Mouse (Mus musculus) forebrain, embryonic 14.5 days (tissue): Measurements from ENCODE around the gene Echdc3. TPM values are rescaled to one million over a fixed set of nuclear protein-coding genes. Genes with fewer than 3 reads are reported as not detected.

ENCODE experiments used
- ATAC-seq: fragments of 200-750 bp; cut with Nextera tagmentation; 2 replicates; pipeline ENCODE4 v1.8.0; 2017; ENCODE audit warnings: mild to moderate bottlenecking, moderate library complexity
- DNase-seq: peaks from one replicate; pipeline ENCODE4 v3.0.0-alpha.2; 2015; ENCODE audit warnings: low spot score
- H3K27ac ChIP-seq: fragments of 300-500 bp; sonication (generic); 2 replicates; pipeline ENCODE4 v1.5.1; 2014; ENCODE audit warnings: low read depth, mild to moderate bottlenecking, control low read depth, low read length, moderate library complexity
- H3K27me3 ChIP-seq: fragments of 300-500 bp; sonication (generic); replicated peaks from 2 replicates; pipeline ENCODE4 v1.6.1; 2014; ENCODE audit warnings: low read length, control low read depth, mixed read lengths; ENCODE audit not compliant: control insufficient read depth, insufficient read depth
- H3K36me3 ChIP-seq: fragments of 300-500 bp; sonication (generic); 2 replicates; pipeline ENCODE4 v1.6.1; 2014; ENCODE audit warnings: low read length, control low read depth; ENCODE audit not compliant: control insufficient read depth, insufficient read depth
- H3K4me1 ChIP-seq: fragments of 300-500 bp; sonication (generic); 2 replicates; pipeline ENCODE4 v1.6.1; 2014; ENCODE audit warnings: antibody characterized with exemption, low read length, control low read depth; ENCODE audit not compliant: control insufficient read depth, insufficient read depth
- H3K4me2 ChIP-seq: fragments of 300-500 bp; sonication (generic); 2 replicates; pipeline ENCODE4 v1.6.1; 2014; ENCODE audit warnings: mild to moderate bottlenecking, control low read depth, low read length
- H3K4me3 ChIP-seq: fragments of 300-500 bp; sonication (generic); 2 replicates; pipeline ENCODE4 v1.5.1; 2014; ENCODE audit warnings: low read depth, low read length, control low read depth
- H3K9ac ChIP-seq: fragments of 300-500 bp; sonication (generic); 2 replicates; pipeline ENCODE4 v1.6.1; 2014; ENCODE audit warnings: mild to moderate bottlenecking, low read length, control low read depth, moderate library complexity
- H3K9me3 ChIP-seq: fragments of 300-500 bp; sonication (generic); replicated peaks from 2 replicates; pipeline ENCODE4 v1.6.1; 2016; ENCODE audit warnings: low read length, control low read depth, mixed read lengths; ENCODE audit not compliant: control insufficient read depth
- WGBS: fragments of 180-500 bp; shearing (Covaris S2); extraction: QIAGEN DNeasy Blood & Tissue Kit; methylation state at CpG from one replicate; pipeline ENCODE4 v1.1.7; 2014; 5-methylcytosine and 5-hydroxymethylcytosine counted together
- polyA plus RNA-seq: library from polyadenylated mRNA; unstranded; fragments of >200 nt; fragmentation: Nextera tagmentation; extraction: Ambion mirVana; gene quantifications from 2 replicates; pipeline ENCODE4 v1.2.1, GENCODE M21; 2014

Gene Echdc3
- polyA plus RNA-seq, 1 experiment from 2014 or later, result 1.4 TPM

DNA sequence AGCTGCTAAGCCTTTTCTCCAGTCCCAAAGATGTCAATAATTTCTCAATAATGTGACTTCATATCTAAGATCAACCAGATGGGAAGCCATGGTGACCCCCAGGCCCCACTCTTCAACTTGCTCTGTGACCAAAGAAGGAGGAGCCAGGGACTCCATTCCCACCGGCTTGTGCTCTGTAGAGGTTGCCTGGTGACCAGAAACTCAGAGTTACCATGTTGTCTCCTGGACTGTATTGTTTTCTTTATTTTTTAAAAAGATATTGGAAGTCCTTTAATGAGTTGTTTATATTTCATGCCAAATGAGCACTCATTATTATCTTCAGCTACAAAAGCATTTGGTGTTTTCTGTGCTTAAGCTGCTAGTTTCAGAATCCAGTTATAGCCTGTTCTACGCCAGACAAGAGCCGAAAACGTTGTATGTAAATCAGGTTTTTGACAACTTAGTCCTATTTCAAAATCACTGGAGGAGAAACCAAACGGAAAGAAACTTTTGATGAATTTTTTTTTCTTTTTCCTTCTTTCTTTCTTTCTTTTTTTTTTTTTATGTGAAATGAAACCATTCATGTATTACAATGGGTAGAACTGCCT lies 42.7 kb upstream of the Echdc3 start:
- DNase-seq, result peak; percentile 67
- H3K9ac ChIP-seq, result no peak overlapping the region
- peak; percentile 45 for ATAC-seq
- H3K9me3 ChIP-seq, result peaks cover 4% of the 10 kb centered on the region; the same call in 1 of the 2 replicates
- 0 out of 2 replicates have a peak, but pooled peaks cover 4% of the 10 kb centered on the region for H3K4me1 ChIP-seq
- 28% methylated on average over 5 of the region's 5 CpGs for whole genome bisulfite sequencing
- no peaks in the 10 kb centered on the region for H3K36me3 ChIP-seq
- H3K27me3 ChIP-seq, result peaks cover 12% of the 10 kb centered on the region; the same call in 1 of the 2 replicates
- H3K4me3 ChIP-seq, result no peak overlapping the region
- no peak overlapping the region for H3K27ac ChIP-seq
- H3K4me2 ChIP-seq, result no peak overlapping the region

DNA sequence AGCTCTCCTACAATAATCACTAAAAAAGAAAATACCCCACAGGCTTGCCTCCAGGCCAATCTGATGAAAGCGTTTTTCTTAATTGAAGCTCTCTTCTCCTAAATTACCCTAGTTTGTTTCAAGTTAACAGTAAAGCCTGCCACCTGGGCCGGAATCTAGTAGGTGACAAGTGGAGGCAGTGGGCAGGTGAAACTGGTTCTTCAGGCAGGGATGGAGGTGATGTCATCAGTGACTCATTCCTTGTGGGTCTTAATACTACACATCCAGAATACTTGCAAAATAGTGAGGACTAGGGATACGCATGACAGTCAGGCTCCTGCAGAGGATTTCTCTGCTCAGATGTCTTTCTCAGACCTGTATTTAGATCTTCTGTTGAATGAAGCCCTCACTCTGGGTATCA lies 39.7 kb upstream of the Echdc3 start:
- Histone ChIP-seq H3K9ac (no peak overlapping the region), H3K27ac (no peak overlapping the region), H3K27me3 (no peaks in the 10 kb centered on the region), H3K4me3 (no peak overlapping the region), H3K4me2 (no peak overlapping the region), H3K9me3 (no peaks in the 10 kb centered on the region), H3K36me3 (no peaks in the 10 kb centered on the region), H3K4me1 (0 out of 2 replicates have a peak, but pooled peaks cover 4% of the 10 kb centered on the region)
- no peak for DNase-seq
- 97% methylated on average over 3 of the region's 3 CpGs for WGBS
- ATAC-seq, result no peak

DNA sequence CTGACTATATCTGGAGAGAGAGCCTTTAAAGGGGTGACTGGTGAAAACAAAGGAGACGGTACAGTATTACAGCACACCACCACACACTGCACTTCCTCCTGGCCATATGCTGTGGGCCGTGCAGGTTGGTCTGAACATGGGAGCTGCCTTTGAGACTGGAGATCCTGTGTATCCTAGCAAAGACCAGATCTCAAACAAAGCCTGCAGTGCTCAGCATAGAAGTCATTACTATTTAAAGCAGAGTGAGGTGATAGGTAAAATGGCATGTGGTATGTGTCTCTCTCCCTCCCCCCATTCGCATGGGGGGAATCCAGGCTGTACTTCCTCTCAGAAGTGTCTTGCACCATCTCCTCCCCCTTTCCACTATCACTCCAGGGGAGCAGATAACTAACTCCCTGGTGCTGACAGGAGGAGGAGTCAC lies 38.3 kb upstream of the Echdc3 start:
- no peak for DNase-seq
- Histone ChIP-seq H3K9me3 (no peaks in the 10 kb centered on the region), H3K27ac (no peak overlapping the region), H3K27me3 (no peaks in the 10 kb centered on the region), H3K9ac (no peak overlapping the region), H3K36me3 (no peaks in the 10 kb centered on the region), H3K4me1 (no peaks in the 10 kb centered on the region), H3K4me2 (no peak overlapping the region), H3K4me3 (no peak overlapping the region)
- 81% methylated on average over 3 of the region's 3 CpGs for WGBS
- ATAC-seq, result no peak

DNA sequence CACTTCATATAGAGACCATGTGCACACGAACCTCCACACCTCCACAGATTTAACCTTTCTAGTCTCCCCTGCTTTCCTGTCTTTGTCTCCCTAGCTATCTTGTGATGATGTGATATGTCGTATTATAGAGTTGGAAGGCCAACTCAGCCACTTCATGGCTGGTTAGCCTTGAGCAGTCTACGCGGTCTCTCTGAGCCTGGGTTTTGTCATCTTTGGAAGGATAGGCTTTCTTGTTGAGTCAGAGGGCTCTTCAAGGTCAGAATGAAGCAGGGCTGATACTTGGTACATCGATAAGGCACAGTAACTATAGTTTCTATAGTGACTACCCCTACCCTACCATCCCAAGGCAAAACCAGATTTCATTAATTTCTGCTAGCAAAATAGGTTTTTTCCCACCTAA lies 28.6 kb upstream of the Echdc3 start:
- H3K4me1 ChIP-seq, result no peaks in the 10 kb centered on the region
- H3K9me3 ChIP-seq, result no peaks in the 10 kb centered on the region
- no peak for ATAC-seq
- WGBS, result 90% methylated on average over 5 of the region's 5 CpGs
- DNase-seq, result no peak
- H3K36me3 ChIP-seq, result no peaks in the 10 kb centered on the region
- no peak overlapping the region for H3K4me3 ChIP-seq
- no peak overlapping the region for H3K4me2 ChIP-seq
- no peak overlapping the region for H3K27ac ChIP-seq
- no peak overlapping the region for H3K9ac ChIP-seq
- no peaks in the 10 kb centered on the region for H3K27me3 ChIP-seq

DNA sequence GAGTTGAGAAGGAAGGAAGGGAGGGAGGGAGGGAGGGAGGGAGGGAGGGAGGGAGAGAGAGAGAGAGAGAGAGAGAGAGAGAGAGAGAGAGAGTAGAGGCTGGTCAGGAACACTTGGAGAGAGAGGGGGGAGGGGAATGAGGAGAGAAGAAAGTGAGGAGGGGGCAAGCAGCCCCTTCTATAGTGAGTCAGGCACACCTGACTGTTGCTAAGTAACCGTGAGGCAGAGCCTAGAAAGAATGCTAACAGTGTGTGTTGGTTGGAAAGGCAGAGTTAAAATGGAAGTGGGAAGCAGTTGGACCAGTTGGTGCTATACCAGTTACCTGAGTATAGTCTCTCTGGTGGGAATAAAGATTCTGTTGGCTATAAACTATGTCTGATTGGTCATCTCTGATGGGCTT lies 27.2 kb upstream of the Echdc3 start:
- 56% methylated on average over 1 of the region's 1 CpGs for WGBS
- ATAC-seq (no peak), DNase-seq (no peak)
- Histone ChIP-seq H3K4me1 (no peaks in the 10 kb centered on the region), H3K27ac (no peak overlapping the region), H3K36me3 (no peaks in the 10 kb centered on the region), H3K9me3 (no peaks in the 10 kb centered on the region), H3K4me3 (no peak overlapping the region), H3K4me2 (no peak overlapping the region), H3K9ac (no peak overlapping the region), H3K27me3 (no peaks in the 10 kb centered on the region)

DNA sequence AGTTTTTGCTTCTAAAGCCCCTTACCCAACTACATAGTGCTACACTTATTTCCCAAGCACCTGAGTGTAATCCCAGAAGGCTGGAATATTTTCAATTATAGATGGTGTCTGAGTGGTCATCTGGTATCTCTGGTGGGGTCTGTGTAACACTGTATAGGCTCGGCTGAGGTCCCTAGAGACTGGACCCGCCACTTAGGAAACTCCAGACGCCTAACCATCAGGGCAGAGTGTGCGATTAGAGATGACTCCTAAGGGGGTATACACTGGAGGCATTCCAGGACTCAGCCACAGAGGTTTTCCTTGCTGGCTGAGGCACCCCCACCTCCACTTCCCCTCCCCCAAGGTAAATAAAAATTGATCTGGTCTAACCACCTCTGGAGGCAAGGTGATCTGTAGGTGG lies 26.5 kb upstream of the Echdc3 start:
- DNase-seq, result no peak
- H3K4me2 ChIP-seq, result no peak overlapping the region
- no peak overlapping the region for H3K4me3 ChIP-seq
- ATAC-seq, result no peak
- no peak overlapping the region for H3K9ac ChIP-seq
- 83% methylated on average over 4 of the region's 4 CpGs for WGBS
- no peaks in the 10 kb centered on the region for H3K36me3 ChIP-seq
- H3K9me3 ChIP-seq, result no peaks in the 10 kb centered on the region
- H3K27me3 ChIP-seq, result no peaks in the 10 kb centered on the region
- no peak overlapping the region for H3K27ac ChIP-seq
- no peaks in the 10 kb centered on the region for H3K4me1 ChIP-seq

DNA sequence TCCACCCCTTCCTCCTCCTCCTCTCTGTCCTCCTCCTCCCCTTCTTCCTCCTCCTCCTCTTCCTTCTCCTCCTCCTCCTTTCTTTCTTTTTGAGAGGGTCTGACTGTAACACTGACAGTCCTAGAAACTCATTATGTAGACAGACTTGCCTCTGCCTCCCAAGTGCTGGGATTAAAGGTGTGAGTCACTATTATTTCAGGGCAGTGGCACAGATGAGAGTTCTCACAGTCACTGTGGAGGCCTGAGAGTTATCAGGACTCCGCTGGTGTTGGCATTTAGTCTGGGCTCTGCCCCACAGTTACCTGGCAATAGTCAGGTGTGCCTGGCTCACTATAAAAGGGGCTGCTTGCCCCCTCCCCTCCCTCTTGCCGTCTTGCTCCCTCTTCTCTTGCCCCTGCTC lies 25.8 kb upstream of the Echdc3 start:
- H3K4me1 ChIP-seq, result no peaks in the 10 kb centered on the region
- no peaks in the 10 kb centered on the region for H3K9me3 ChIP-seq
- no peaks in the 10 kb centered on the region for H3K27me3 ChIP-seq
- no peak overlapping the region for H3K9ac ChIP-seq
- H3K27ac ChIP-seq, result no peak overlapping the region
- ATAC-seq, result no peak
- 53% methylated on average over 2 of the region's 2 CpGs for WGBS
- H3K36me3 ChIP-seq, result no peaks in the 10 kb centered on the region
- no peak for DNase-seq
- no peak overlapping the region for H3K4me2 ChIP-seq
- H3K4me3 ChIP-seq, result no peak overlapping the region

DNA sequence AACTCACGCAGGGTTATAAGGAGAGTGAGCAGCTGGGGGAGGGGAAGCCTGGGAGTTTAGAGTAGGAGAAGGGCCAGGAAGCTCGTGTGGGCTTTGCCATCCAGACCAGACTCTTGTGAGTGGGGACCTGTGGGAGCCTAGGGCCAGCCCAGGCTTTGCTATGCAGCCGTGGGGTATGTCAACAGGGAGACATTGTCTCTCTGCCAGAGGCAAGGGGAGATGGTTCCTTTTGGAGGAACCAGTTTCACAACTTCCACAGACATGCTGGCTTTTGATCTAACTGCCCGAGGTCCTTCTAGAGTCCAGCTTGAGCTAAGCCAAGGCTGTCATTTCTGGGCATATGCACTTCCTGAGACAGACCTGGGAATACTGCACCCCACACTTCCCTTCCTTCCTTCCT lies 25.4 kb upstream of the Echdc3 start:
- H3K4me1 ChIP-seq, result no peaks in the 10 kb centered on the region
- DNase-seq, result no peak
- H3K9ac ChIP-seq, result no peak overlapping the region
- no peak overlapping the region for H3K4me2 ChIP-seq
- 58% methylated on average over 4 of the region's 4 CpGs for WGBS
- H3K4me3 ChIP-seq, result no peak overlapping the region
- no peaks in the 10 kb centered on the region for H3K9me3 ChIP-seq
- no peak overlapping the region for H3K27ac ChIP-seq
- ATAC-seq, result no peak
- no peaks in the 10 kb centered on the region for H3K27me3 ChIP-seq
- H3K36me3 ChIP-seq, result no peaks in the 10 kb centered on the region

DNA sequence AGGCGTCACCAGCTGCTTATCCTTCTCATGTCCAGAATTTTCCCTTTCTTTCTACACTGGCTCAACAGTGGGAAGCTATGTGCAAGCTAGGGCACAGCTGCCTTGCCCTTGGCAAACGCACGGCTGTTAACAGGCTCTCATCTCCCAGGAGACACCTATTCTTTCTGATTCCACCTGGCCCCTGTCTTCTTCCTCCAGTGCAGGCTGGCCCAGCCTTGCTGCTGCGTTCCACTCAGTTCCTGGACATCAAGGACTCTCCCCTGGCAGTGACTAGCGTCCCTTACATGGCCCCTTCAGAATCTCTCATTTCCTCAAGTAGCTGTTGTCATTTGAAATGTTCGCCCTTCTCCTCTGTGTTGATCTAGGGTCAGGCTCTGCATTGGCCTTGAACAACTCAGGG lies 20.5 kb upstream of the Echdc3 start:
- 86% methylated on average over 6 of the region's 6 CpGs for WGBS
- Histone ChIP-seq H3K4me1 (no peaks in the 10 kb centered on the region), H3K27ac (no peak overlapping the region), H3K4me3 (no peak overlapping the region), H3K9me3 (no peaks in the 10 kb centered on the region), H3K4me2 (no peak overlapping the region), H3K36me3 (no peaks in the 10 kb centered on the region), H3K9ac (no peak overlapping the region), H3K27me3 (no peaks in the 10 kb centered on the region)
- ATAC-seq (no peak), DNase-seq (no peak)
